Mouse (Mus musculus) olfactory bulb, adult 2 months (tissue): ENCODE results near the gene Kbtbd12. TPM values are rescaled to one million over a fixed set of nuclear protein-coding genes. Genes with fewer than 3 reads are reported as not detected.

ENCODE experiments used
- H3K27ac ChIP-seq: fragments of 200-500 bp; 2 replicates; pipeline ENCODE4 v1.5.1; 2012; ENCODE audit warnings: low read depth, low read length; ENCODE audit not compliant: insufficient read depth
- H3K4me1 ChIP-seq: fragments of 200-500 bp; 2 replicates; pipeline ENCODE4 v1.6.1; 2012; ENCODE audit warnings: low read length; ENCODE audit not compliant: control insufficient read depth, insufficient read depth
- H3K4me3 ChIP-seq: fragments of 200-500 bp; 2 replicates; pipeline ENCODE4 v1.5.1; 2012; ENCODE audit warnings: mild to moderate bottlenecking, low read depth, low read length, moderate library complexity; ENCODE audit not compliant: insufficient read depth
- CTCF ChIP-seq: fragments of 200-500 bp; IDR thresholded peaks from 2 replicates; pipeline ENCODE4 v1.5.1; 2012; ENCODE audit warnings: low read depth, mild to moderate bottlenecking, low read length, moderate library complexity; ENCODE audit not compliant: insufficient read depth
- POLR2A ChIP-seq: fragments of 200-500 bp; IDR thresholded peaks from 2 replicates; pipeline ENCODE4 v1.6.1; 2012; ENCODE audit warnings: mild to moderate bottlenecking, low read depth, low read length, moderate library complexity; ENCODE audit not compliant: insufficient read depth
- whole genome bisulfite sequencing: fragments of 180-500 bp; shearing (Covaris S2); methylation state at CpG from one replicate; pipeline ENCODE4 v1.1.7; 2018; 5-methylcytosine and 5-hydroxymethylcytosine counted together
- polyA plus RNA-seq: library from polyadenylated mRNA; stranded (reverse); fragments of >200 nt; gene quantifications from 2 replicates; pipeline ENCODE4 v1.2.4, GENCODE M21; 2012; ENCODE audit warnings: low replicate concordance; ENCODE audit not compliant: missing spikeins, insufficient read depth, insufficient read length

Kbtbd12 gene
- polyA plus RNA-seq, 1 experiment: not detected

GRCm38 (mm10) chr6:88518404-88519263, 119.1 kb downstream of the Kbtbd12 start, which contains the start of gene Sec61a1:
Gene Sec61a1, minus strand, starts transcription at chr6:88518905.
- H3K4me3 ChIP-seq: peak within 1 kb of the TSS; percentile 96
- peak within 1 kb of the TSS; percentile 94 for H3K27ac ChIP-seq
- TF ChIP-seq CTCF (no peak), POLR2A (peak; percentile 79)
- under 1% methylated on average over 80 of the region's 80 CpGs for WGBS
- H3K4me1 ChIP-seq: peaks cover 10% of the 10 kb centered on the region

GRCm38 (mm10) chr6:88517701-88518403, 119.9 kb downstream of the Kbtbd12 start:
- H3K4me3 ChIP-seq: peak overlapping the region; percentile 96
- H3K4me1 ChIP-seq: peaks cover 10% of the 10 kb centered on the region
- TF ChIP-seq POLR2A (no peak), CTCF (no peak)
- H3K27ac ChIP-seq: no peak overlapping the region
- 5% methylated on average over 18 of the region's 18 CpGs for WGBS

- H3K27ac ChIP-seq: no peak overlapping the region
- WGBS: 58% methylated on average over 5 of the region's 5 CpGs
- H3K4me1 ChIP-seq: peaks cover 10% of the 10 kb centered on the region
- H3K4me3 ChIP-seq: no peak overlapping the region
- no peak for TF ChIP-seq POLR2A
- no peak for TF ChIP-seq CTCF
Observed at GRCm38 (mm10) chr6:88516667-88517066, 121.1 kb downstream of the Kbtbd12 start.

- Histone ChIP-seq H3K4me1 (peaks cover 10% of the 10 kb centered on the region), H3K4me3 (no peak overlapping the region), H3K27ac (no peak overlapping the region)
- WGBS: 81% methylated on average over 8 of the region's 8 CpGs
- TF ChIP-seq POLR2A (no peak), CTCF (no peak)
Observed at GRCm38 (mm10) chr6:88515971-88516370, 121.8 kb downstream of the Kbtbd12 start.

- TF ChIP-seq POLR2A (no peak), CTCF (no peak)
- 78% methylated on average over 4 of the region's 4 CpGs for WGBS
- no peak overlapping the region for H3K4me3 ChIP-seq
- peaks cover 10% of the 10 kb centered on the region for H3K4me1 ChIP-seq
- H3K27ac ChIP-seq: no peak overlapping the region
Observed at GRCm38 (mm10) chr6:88514546-88514945, 123.2 kb downstream of the Kbtbd12 start.

GRCm38 (mm10) chr6:88513984-88514383, 123.8 kb downstream of the Kbtbd12 start:
- H3K4me1 ChIP-seq: peaks cover 10% of the 10 kb centered on the region
- H3K27ac ChIP-seq: no peak overlapping the region
- H3K4me3 ChIP-seq: no peak overlapping the region
- WGBS: 91% methylated on average over 8 of the region's 8 CpGs
- no peak for TF ChIP-seq CTCF
- no peak for TF ChIP-seq POLR2A

GRCm38 (mm10) chr6:88503044-88503443, 134.7 kb downstream of the Kbtbd12 start:
- Histone ChIP-seq H3K4me3 (no peak overlapping the region), H3K4me1 (peaks cover 9% of the 10 kb centered on the region; the same call in 1 of the 2 replicates), H3K27ac (no peak overlapping the region)
- TF ChIP-seq POLR2A (no peak), CTCF (no peak)
- 83% methylated on average over 4 of the region's 4 CpGs for WGBS

- H3K27ac ChIP-seq: no peak overlapping the region
- 80% methylated on average over 13 of the region's 13 CpGs for WGBS
- TF ChIP-seq POLR2A (no peak), CTCF (no peak)
- peaks cover 9% of the 10 kb centered on the region; the same call in 1 of the 2 replicates for H3K4me1 ChIP-seq
- no peak overlapping the region for H3K4me3 ChIP-seq
Observed at GRCm38 (mm10) chr6:88502030-88502970, 135.4 kb downstream of the Kbtbd12 start.

GRCm38 (mm10) chr6:88500405-88500767, 137.4 kb downstream of the Kbtbd12 start:
- 7% methylated on average over 3 of the region's 3 CpGs for WGBS
- peaks cover 9% of the 10 kb centered on the region; the same call in 1 of the 2 replicates for H3K4me1 ChIP-seq
- H3K4me3 ChIP-seq: peak overlapping the region; percentile 59
- TF ChIP-seq CTCF: no peak
- no peak for TF ChIP-seq POLR2A
- H3K27ac ChIP-seq: no peak overlapping the region
